Mouse (Mus musculus): ENCODE data around the gene Cd84. TPM values are rescaled to one million over a fixed set of nuclear protein-coding genes. Genes with fewer than 3 reads are reported as not detected.

The Cd84 gene
- polyA plus RNA-seq, 1 experiment from 2014 or later: 0.58 TPM

DNA sequence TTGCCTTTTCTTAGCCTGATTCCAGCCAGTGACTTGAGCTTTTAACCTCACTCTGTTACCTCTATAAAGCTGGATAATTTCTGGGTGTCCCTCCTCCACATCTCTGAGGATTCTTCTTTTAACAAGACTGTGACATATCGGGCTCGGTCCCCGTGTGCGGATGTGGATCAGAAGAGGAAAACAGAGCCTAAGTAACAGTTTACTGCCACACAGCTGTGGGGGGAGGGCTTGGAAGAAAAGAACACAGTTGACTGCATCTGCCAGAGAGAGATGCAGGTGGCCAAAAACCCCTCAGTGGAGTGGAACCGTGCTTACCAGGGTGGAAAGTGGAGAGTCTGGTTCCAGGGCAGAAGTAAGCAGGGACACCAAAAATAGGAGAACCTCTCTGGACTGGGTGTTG lies 79.7 kb downstream of the Cd84 start:
- WGBS: 85% methylated on average over 5 of the region's 5 CpGs
- H3K4me2 ChIP-seq: no peak overlapping the region

DNA sequence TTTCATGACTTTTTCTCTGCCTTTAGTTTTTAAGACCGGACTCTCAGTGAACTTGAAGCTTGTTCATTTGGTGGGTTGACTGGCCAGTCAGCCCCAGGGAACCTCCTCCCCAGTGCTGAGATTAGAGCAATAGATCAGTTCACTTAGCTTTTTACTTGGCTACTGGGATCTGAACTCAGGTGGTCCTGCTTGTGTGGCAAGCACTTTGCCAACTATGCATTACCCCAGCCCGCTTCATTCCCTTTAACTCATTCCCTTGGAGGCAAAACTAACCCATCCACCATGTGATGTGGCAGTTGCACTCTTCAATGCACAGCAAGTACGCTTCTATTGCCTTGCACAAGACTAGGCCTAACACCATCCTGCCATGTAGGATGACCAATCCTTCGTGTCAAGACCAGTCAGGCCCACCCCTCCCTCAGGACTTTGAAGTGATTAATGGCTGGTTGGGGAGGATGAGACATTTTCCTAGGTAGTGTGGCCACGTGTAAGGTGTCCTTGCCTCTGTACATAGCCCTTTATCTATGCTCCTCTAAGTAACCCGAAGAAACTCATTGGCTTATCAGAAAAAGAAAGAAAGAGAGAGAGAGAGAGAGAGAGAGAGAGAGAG lies 80.5 kb downstream of the Cd84 start:
- H3K4me1 ChIP-seq: no peaks in the 10 kb centered on the region
- H3K27me3 ChIP-seq: no peaks in the 10 kb centered on the region
- H3K36me3 ChIP-seq (ENCODE audit: poor library complexity, severe bottlenecking): no peaks in the 10 kb centered on the region
- H3K4me2 ChIP-seq: no peak overlapping the region
- H3K4me3 ChIP-seq: no peak overlapping the region
- H3K9me3 ChIP-seq (replicated peaks): no peaks in the 10 kb centered on the region
- no peak for ATAC-seq
- H3K9ac ChIP-seq: no peak overlapping the region
- H3K27ac ChIP-seq: no peak overlapping the region
- 86% methylated on average over 6 of the region's 6 CpGs for WGBS

More for the DNA sequence above, 79.7 kb downstream of the Cd84 start:
- Histone ChIP-seq H3K27ac (no peak overlapping the region), H3K27me3 (no peaks in the 10 kb centered on the region), H3K9ac (no peak overlapping the region), H3K36me3 (ENCODE audit: poor library complexity, severe bottlenecking) (no peaks in the 10 kb centered on the region), H3K4me1 (no peaks in the 10 kb centered on the region), H3K4me3 (no peak overlapping the region), H3K9me3 (replicated peaks) (no peaks in the 10 kb centered on the region)
- no peak for ATAC-seq

DNA sequence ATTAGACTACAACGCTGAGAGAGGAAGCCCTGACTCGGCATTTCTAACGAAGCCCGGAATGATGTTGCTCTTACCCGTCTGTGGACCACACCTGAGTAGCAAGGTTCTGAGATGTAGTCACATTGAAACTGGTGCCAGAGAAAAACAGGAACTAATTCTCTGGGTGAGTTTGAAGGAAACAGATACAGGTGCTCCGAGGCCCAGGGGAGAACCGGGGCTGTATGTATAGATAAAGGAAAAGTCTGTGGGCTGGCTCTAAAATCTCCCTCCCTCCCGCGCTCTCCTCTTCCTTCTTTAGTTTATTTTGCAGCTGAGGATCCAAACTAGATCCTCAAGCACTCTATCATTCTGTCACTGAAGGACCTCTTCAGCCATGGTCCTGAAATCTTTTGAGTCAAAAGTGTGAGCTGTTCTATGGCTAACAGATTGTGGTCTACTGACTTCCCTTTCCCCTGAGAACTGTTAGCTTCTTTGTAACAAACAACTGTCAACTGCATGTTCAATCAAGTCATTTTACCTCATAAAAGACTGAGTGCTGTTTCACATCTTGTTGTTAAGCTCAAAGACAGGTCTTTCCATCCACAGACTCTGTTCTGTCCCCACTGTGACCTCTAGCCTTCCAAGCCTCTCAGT lies 81.6 kb downstream of the Cd84 start:
- Histone ChIP-seq H3K36me3 (ENCODE audit: poor library complexity, severe bottlenecking) (no peaks in the 10 kb centered on the region), H3K9ac (no peak overlapping the region), H3K4me2 (no peak overlapping the region), H3K27me3 (no peaks in the 10 kb centered on the region), H3K9me3 (replicated peaks) (no peaks in the 10 kb centered on the region), H3K27ac (no peak overlapping the region), H3K4me3 (no peak overlapping the region), H3K4me1 (no peaks in the 10 kb centered on the region)
- 93% methylated on average over 9 of the region's 9 CpGs for WGBS
- ATAC-seq: no peak

DNA sequence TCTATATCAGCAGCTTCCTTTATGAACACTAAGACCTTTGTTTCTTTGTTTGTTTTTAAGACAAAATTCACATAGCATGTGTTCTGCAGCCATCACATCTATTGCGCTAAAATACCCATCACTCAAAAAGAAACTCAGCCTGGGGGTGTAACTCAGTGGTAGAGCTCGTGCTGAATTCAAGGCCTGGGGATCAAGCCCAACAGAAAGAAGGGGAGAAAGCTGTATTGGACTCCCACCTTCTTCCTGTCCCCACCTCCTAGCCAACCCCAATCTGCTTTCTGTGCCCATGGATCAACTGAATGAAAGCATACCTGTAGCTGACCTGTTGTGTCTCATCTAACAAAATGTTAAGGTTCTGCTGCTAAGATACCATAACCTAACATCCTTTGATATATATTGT lies 82.1 kb downstream of the Cd84 start:
- Histone ChIP-seq H3K4me1 (no peaks in the 10 kb centered on the region), H3K36me3 (ENCODE audit: poor library complexity, severe bottlenecking) (no peaks in the 10 kb centered on the region), H3K4me3 (no peak overlapping the region), H3K4me2 (no peak overlapping the region), H3K27ac (no peak overlapping the region), H3K9me3 (replicated peaks) (no peaks in the 10 kb centered on the region), H3K27me3 (no peaks in the 10 kb centered on the region), H3K9ac (no peak overlapping the region)
- 73% methylated on average over 2 of the region's 2 CpGs for WGBS
- ATAC-seq: no peak

DNA sequence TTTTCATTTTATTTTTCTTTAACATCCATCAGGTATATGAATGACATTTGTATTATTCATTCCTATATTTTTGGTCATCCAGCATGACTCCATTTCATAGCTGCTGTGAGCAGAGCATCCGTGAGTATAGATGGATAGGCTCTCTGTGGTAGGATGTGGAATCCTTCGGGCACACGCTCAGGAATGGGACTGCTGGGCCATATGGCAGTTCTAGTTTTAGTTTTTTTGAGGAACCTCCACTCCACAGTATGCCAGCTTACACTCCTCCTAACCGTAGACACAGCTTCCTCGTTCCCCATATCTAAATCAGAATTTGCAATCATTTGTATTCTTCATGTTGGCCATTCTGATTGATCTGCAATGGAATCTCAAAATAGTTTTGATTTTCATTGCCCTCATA lies 83.3 kb downstream of the Cd84 start:
- no peak overlapping the region for H3K27ac ChIP-seq
- no peak overlapping the region for H3K4me2 ChIP-seq
- H3K36me3 ChIP-seq (ENCODE audit: poor library complexity, severe bottlenecking): no peaks in the 10 kb centered on the region
- ATAC-seq: no peak
- 93% methylated on average over 5 of the region's 5 CpGs for WGBS
- H3K4me1 ChIP-seq: no peaks in the 10 kb centered on the region
- H3K4me3 ChIP-seq: no peak overlapping the region
- no peaks in the 10 kb centered on the region for H3K27me3 ChIP-seq
- no peaks in the 10 kb centered on the region for H3K9me3 ChIP-seq (replicated peaks)
- no peak overlapping the region for H3K9ac ChIP-seq

DNA sequence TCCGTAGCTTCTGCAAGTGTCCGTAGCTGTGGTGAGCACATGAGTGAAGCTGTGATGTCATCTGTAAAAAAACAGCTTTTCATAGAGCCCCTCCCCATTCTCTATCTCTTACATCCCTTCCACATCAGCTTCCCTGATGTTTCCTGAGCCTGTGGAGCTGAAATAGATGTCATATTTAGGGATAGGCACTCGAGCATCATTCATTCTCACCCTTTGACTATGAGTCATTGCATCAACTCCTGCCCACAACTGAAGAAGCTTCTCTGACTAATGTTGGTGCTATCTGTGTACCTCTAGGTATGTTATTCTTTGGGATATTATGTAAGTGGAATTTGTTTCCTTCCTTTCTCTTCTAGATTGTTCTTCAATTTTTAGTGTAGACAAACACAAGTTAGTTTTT lies 85.4 kb downstream of the Cd84 start:
- no peaks in the 10 kb centered on the region for H3K36me3 ChIP-seq (ENCODE audit: poor library complexity, severe bottlenecking)
- H3K4me3 ChIP-seq: no peak overlapping the region
- no peak overlapping the region for H3K4me2 ChIP-seq
- H3K4me1 ChIP-seq: no peaks in the 10 kb centered on the region
- no peak overlapping the region for H3K27ac ChIP-seq
- 85% methylated on average over 3 of the region's 3 CpGs for WGBS
- no peaks in the 10 kb centered on the region for H3K9me3 ChIP-seq (replicated peaks)
- ATAC-seq: no peak
- no peaks in the 10 kb centered on the region for H3K27me3 ChIP-seq
- H3K9ac ChIP-seq: no peak overlapping the region

DNA sequence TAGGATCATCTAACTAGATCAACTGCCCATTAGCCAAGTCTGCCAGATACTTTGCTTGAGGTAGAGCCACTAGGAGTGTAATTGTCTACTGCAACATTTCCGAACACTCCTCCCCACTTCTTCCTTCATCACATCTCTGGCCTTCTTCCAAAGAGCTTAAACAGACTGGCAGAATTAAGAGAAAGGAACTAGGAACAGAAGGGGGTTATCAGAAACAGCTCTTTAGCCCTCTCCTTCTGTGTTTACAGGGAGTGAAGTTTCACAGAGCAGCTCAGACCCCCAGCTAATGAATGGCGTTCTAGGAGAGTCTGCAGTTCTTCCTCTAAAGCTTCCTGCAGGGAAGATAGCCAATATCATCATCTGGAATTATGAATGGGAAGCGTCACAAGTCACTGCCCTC lies 94.4 kb downstream of the Cd84 start:
- Histone ChIP-seq H3K9ac (no peak overlapping the region), H3K4me1 (no peaks in the 10 kb centered on the region; the same call in 1 of the 2 replicates), H3K27me3 (no peaks in the 10 kb centered on the region), H3K9me3 (replicated peaks) (no peaks in the 10 kb centered on the region), H3K36me3 (ENCODE audit: poor library complexity, severe bottlenecking) (no peaks in the 10 kb centered on the region), H3K27ac (no peak overlapping the region), H3K4me3 (no peak overlapping the region), H3K4me2 (no peak overlapping the region)
- no peak for ATAC-seq
- WGBS: 60% methylated on average over 3 of the region's 3 CpGs

GRCm38 (mm10) chr1:171938952-171939948 lies 99.8 kb downstream of the Cd84 start:
- 85% methylated on average over 14 of the region's 14 CpGs for WGBS
- Histone ChIP-seq H3K9me3 (replicated peaks) (no peaks in the 10 kb centered on the region), H3K4me3 (no peak overlapping the region), H3K9ac (no peak overlapping the region), H3K27me3 (no peaks in the 10 kb centered on the region), H3K27ac (no peak overlapping the region), H3K4me1 (no peaks in the 10 kb centered on the region), H3K36me3 (ENCODE audit: poor library complexity, severe bottlenecking) (no peaks in the 10 kb centered on the region), H3K4me2 (no peak overlapping the region)
- no peak for ATAC-seq

Other genes starting within 250 kb of the Cd84 start
- 0.08 TPM in 1 of 2 replicates, not detected in the other for gene Ly9, start 232.3 kb upstream of the Cd84 start, polyA plus RNA-seq (2015; fragmentation: Nextera tagmentation; extraction: Ambion mirVana)
- not detected in 2 replicates for gene Slamf7, start 186.7 kb upstream of the Cd84 start, polyA plus RNA-seq (2015; fragmentation: Nextera tagmentation; extraction: Ambion mirVana)
- gene Cd48, start 157.7 kb upstream of the Cd84 start, polyA plus RNA-seq (2015; fragmentation: Nextera tagmentation; extraction: Ambion mirVana): 0.44 and 0.93 TPM in 2 replicates
- 0.10 and 0.11 TPM in 2 replicates for gene Slamf1, start 72.6 kb upstream of the Cd84 start, polyA plus RNA-seq (2015; fragmentation: Nextera tagmentation; extraction: Ambion mirVana)
- not detected in 2 replicates for gene Gm10521, start 56.0 kb downstream of the Cd84 start, polyA plus RNA-seq (2015; fragmentation: Nextera tagmentation; extraction: Ambion mirVana)
- gene Slamf6, start 77.8 kb downstream of the Cd84 start, polyA plus RNA-seq (2015; fragmentation: Nextera tagmentation; extraction: Ambion mirVana): 0.39 TPM in 1 of 2 replicates, not detected in the other
- 55.0 and 55.4 TPM in 2 replicates for gene Vangl2, start 188.7 kb downstream of the Cd84 start, polyA plus RNA-seq (2015; fragmentation: Nextera tagmentation; extraction: Ambion mirVana)
- 7.3 and 7.8 TPM in 2 replicates for gene Nhlh1, start 217.9 kb downstream of the Cd84 start, polyA plus RNA-seq (2015; fragmentation: Nextera tagmentation; extraction: Ambion mirVana)
- gene Copa, start 242.8 kb downstream of the Cd84 start, polyA plus RNA-seq (2015; fragmentation: Nextera tagmentation; extraction: Ambion mirVana): 174 and 194 TPM in 2 replicates
- 95.5 and 106 TPM in 2 replicates for gene Ncstn, start 243.1 kb downstream of the Cd84 start, polyA plus RNA-seq (2015; fragmentation: Nextera tagmentation; extraction: Ambion mirVana)

Data from forebrain, embryonic 13.5 days (tissue).